ENCODE assay signal across 22 mouse cellular contexts in genomic region chr3:30000260-30000659, GRCm38 (mm10).
DNase-seq lines count a peak whose midpoint lies in the region; ATAC-seq and TF ChIP-seq lines count a peak whose summit lies in the region.
"Had no signal": no experiment of that assay in that cellular context is flagged by ENCODE, and none has a peak within 500 bp of the region (broad histone marks: within the 10 kb centered on the region; RNA-seq: fewer than 3 reads in every experiment).

No protein-coding gene starts in this region.

- H3K27ac ChIP-seq in kidney, adult 2 months (ENCODE audit: insufficient read depth, low read depth, low read length) = no peak overlapping the region
- H3K27ac ChIP-seq in kidney, embryonic 16.5 days (ENCODE audit: low read length) = peak overlapping the region; percentile 78; the same call in 1 of the 2 replicates
- peak overlapping the region; percentile 41; the same call in 1 of the 2 replicates for H3K27ac ChIP-seq in lung, embryonic 16.5 days (ENCODE audit: low read length)
- peak overlapping the region; percentile 58 for H3K27ac ChIP-seq in stomach, postnatal 0 days (replicated peaks)
- no peak overlapping the region for H3K27ac ChIP-seq in midbrain, embryonic 15.5 days
- H3K27ac ChIP-seq: embryonic facial prominence, embryonic 13.5 days; forebrain, embryonic 12.5 days; hindbrain, embryonic 12.5 days had no signal

- H3K4me3 ChIP-seq in kidney, adult 2 months (ENCODE audit: insufficient read depth, low read depth, low read length) = no peak overlapping the region
- no peak overlapping the region for H3K4me3 ChIP-seq in kidney, embryonic 16.5 days (ENCODE audit: low read length)
- no peak overlapping the region for H3K4me3 ChIP-seq in lung, embryonic 16.5 days (ENCODE audit: low read length)
- H3K4me3 ChIP-seq in stomach, postnatal 0 days (ENCODE audit: low read depth, low read length) = no peak overlapping the region
- no peak overlapping the region for H3K4me3 ChIP-seq in midbrain, embryonic 15.5 days
- H3K4me3 ChIP-seq: embryonic facial prominence, embryonic 13.5 days; forebrain, embryonic 12.5 days; hindbrain, embryonic 12.5 days had no signal

- H3K27me3 ChIP-seq in kidney, adult 2 months (replicated peaks; ENCODE audit: control insufficient read depth, insufficient read depth, low read length) = no peaks in the 10 kb centered on the region
- H3K27me3 ChIP-seq in kidney, embryonic 16.5 days (ENCODE audit: insufficient read depth, low read length) = no peaks in the 10 kb centered on the region
- no peaks in the 10 kb centered on the region for H3K27me3 ChIP-seq in lung, embryonic 16.5 days (ENCODE audit: control insufficient read depth, insufficient read depth, low read depth, low read length)
- H3K27me3 ChIP-seq in stomach, postnatal 0 days (ENCODE audit: control insufficient read depth, insufficient read depth, low read length) = no peaks in the 10 kb centered on the region
- H3K27me3 ChIP-seq in midbrain, embryonic 15.5 days (replicated peaks) = no peaks in the 10 kb centered on the region
- H3K27me3 ChIP-seq: CH12.LX; embryonic facial prominence, embryonic 13.5 days; forebrain, embryonic 12.5 days; hindbrain, embryonic 12.5 days; Patski had no signal

- no peaks in the 10 kb centered on the region for H3K9me3 ChIP-seq in kidney, embryonic 16.5 days (ENCODE audit: low read length)
- H3K9me3 ChIP-seq in lung, embryonic 16.5 days (ENCODE audit: control insufficient read depth, low read length) = no peaks in the 10 kb centered on the region
- no peaks in the 10 kb centered on the region for H3K9me3 ChIP-seq in stomach, postnatal 0 days (ENCODE audit: control insufficient read depth, low read length)
- H3K9me3 ChIP-seq in midbrain, embryonic 15.5 days = no peaks in the 10 kb centered on the region
- H3K9me3 ChIP-seq: embryonic facial prominence, embryonic 13.5 days; forebrain, embryonic 12.5 days; hindbrain, embryonic 12.5 days had no signal

- no peak overlapping the region for H3K9ac ChIP-seq in kidney, embryonic 16.5 days (replicated peaks; ENCODE audit: low read length)
- H3K9ac ChIP-seq in lung, embryonic 16.5 days (ENCODE audit: low read length) = no peak overlapping the region
- no peak overlapping the region for H3K9ac ChIP-seq in stomach, postnatal 0 days (ENCODE audit: low read length)
- no peak overlapping the region for H3K9ac ChIP-seq in midbrain, embryonic 15.5 days
- H3K9ac ChIP-seq: embryonic facial prominence, embryonic 13.5 days; forebrain, embryonic 12.5 days; hindbrain, embryonic 12.5 days had no signal

- peaks cover 6% of the 10 kb centered on the region; the same call in 1 of the 2 replicates for H3K4me1 ChIP-seq in kidney, adult 2 months (ENCODE audit: control insufficient read depth, insufficient read depth, low read length)
- peaks cover 9% of the 10 kb centered on the region; the same call in 1 of the 2 replicates for H3K4me1 ChIP-seq in kidney, embryonic 16.5 days (ENCODE audit: insufficient read depth, low read length)
- H3K4me1 ChIP-seq in lung, embryonic 16.5 days (replicated peaks; ENCODE audit: control insufficient read depth, insufficient read depth, low read length) = peaks cover 20% of the 10 kb centered on the region
- no peaks in the 10 kb centered on the region for H3K4me1 ChIP-seq in stomach, postnatal 0 days (replicated peaks; ENCODE audit: control insufficient read depth, insufficient read depth)
- 0 out of 2 replicates have a peak, but pooled peaks cover 2% of the 10 kb centered on the region for H3K4me1 ChIP-seq in midbrain, embryonic 15.5 days
- H3K4me1 ChIP-seq: embryonic facial prominence, embryonic 13.5 days had no signal

- peak; percentile 54 for DNase-seq in kidney, adult 2 months
- no peak for DNase-seq in kidney, adult 18-20 months
- no peak for DNase-seq in kidney, postnatal 36 days
- DNase-seq in lung, adult 18-20 months = no peak
- no peak for DNase-seq in stomach, postnatal 0 days (ENCODE audit: low spot score)
- DNase-seq: adrenal gland, postnatal 14 days; cerebellum, adult 11-12 months; cerebellum, adult 9-10 months; cerebellum, postnatal 25 days; gastrocnemius, postnatal 25 days; heart, postnatal 10 days; heart, postnatal 4 days had no signal

- ATAC-seq in kidney, embryonic 16.5 days (ENCODE audit: low FRiP score, low TSS enrichment) = no peak
- no peak for ATAC-seq in lung, embryonic 16.5 days (ENCODE audit: low read depth)
- ATAC-seq in stomach, postnatal 0 days (ENCODE audit: low FRiP score, low TSS enrichment) = no peak
- ATAC-seq in midbrain, embryonic 15.5 days (replicated peaks) = no peak
- ATAC-seq: activated CD4-positive, CD25-positive, alpha-beta regulatory T cell, adult 4 months; forebrain, embryonic 16.5 days; Patski had no signal

- no peak for TF ChIP-seq CTCF in kidney, adult 2 months (conservative IDR thresholded peaks at IDR 0.05; ENCODE audit: insufficient read depth, insufficient read length, low read depth, low read length)
- TF ChIP-seq CTCF in stomach, postnatal 0 days (IDR thresholded peaks at IDR 0.05; ENCODE audit: low read depth) = no peak

- no peaks in the 10 kb centered on the region for H3K36me3 ChIP-seq in kidney, adult 2 months (ENCODE audit: control insufficient read depth, insufficient read depth, low read length)
- peaks cover 18% of the 10 kb centered on the region; the same call in 1 of the 2 replicates for H3K36me3 ChIP-seq in kidney, embryonic 16.5 days (ENCODE audit: insufficient read depth, low read length)
- peaks cover 11% of the 10 kb centered on the region for H3K36me3 ChIP-seq in lung, embryonic 16.5 days (ENCODE audit: control insufficient read depth, insufficient read depth, low read length)
- H3K36me3 ChIP-seq in stomach, postnatal 0 days (ENCODE audit: control insufficient read depth, insufficient read depth, low read length) = no peaks in the 10 kb centered on the region
- no peaks in the 10 kb centered on the region for H3K36me3 ChIP-seq in midbrain, embryonic 15.5 days (replicated peaks)
- H3K36me3 ChIP-seq: forebrain, embryonic 12.5 days had no signal

- TF ChIP-seq EP300 in stomach, postnatal 0 days (optimal IDR thresholded peaks at IDR 0.05) = no peak

- no peak for TF ChIP-seq POLR2A in kidney, adult 2 months (IDR thresholded peaks at IDR 0.05; ENCODE audit: low read depth, low read length)

- WGBS in kidney, adult 2 months = 49% methylated on average over 7 of the region's 7 CpGs
- WGBS in kidney, embryonic 16.5 days = 51% methylated on average over 7 of the region's 7 CpGs
- WGBS in lung, embryonic 16.5 days = 54% methylated on average over 7 of the region's 7 CpGs
- WGBS in stomach, postnatal 0 days = 61% methylated on average over 7 of the region's 7 CpGs
- WGBS in midbrain, embryonic 15.5 days = 82% methylated on average over 7 of the region's 7 CpGs

- H3K4me2 ChIP-seq in kidney, embryonic 16.5 days (replicated peaks; ENCODE audit: low read depth, low read length) = no peak overlapping the region; the same call in 1 of the 2 replicates
- no peak overlapping the region for H3K4me2 ChIP-seq in lung, embryonic 16.5 days (ENCODE audit: low read depth, low read length)
- no peak overlapping the region for H3K4me2 ChIP-seq in stomach, postnatal 0 days (replicated peaks; ENCODE audit: low read depth)
- no peak overlapping the region for H3K4me2 ChIP-seq in midbrain, embryonic 15.5 days
- H3K4me2 ChIP-seq: embryonic facial prominence, embryonic 13.5 days; forebrain, embryonic 12.5 days; hindbrain, embryonic 12.5 days had no signal

Comparison
In these comparisons a context has a peak if more than half of its experiments do, and no peak if none do; other contexts are left out.
1. H3K27ac ChIP-seq: peak in kidney, embryonic 16.5 days (single experiment), lung, embryonic 16.5 days (single experiment) and stomach, postnatal 0 days (single experiment); none in kidney, adult 2 months (single experiment) and midbrain, embryonic 15.5 days (single experiment).